Mouse (Mus musculus) stomach, postnatal 0 days (tissue): Measurements from ENCODE around the gene Cltb. TPM values are rescaled to one million over a fixed set of nuclear protein-coding genes. Genes with fewer than 3 reads are reported as not detected.

Source experiments
- ATAC-seq: fragments of 200-750 bp; cut with Nextera tagmentation; 2 replicates; pipeline ENCODE4 v1.8.0; 2017; ENCODE audit not compliant: low FRiP score, low TSS enrichment
- DNase-seq: peaks from one replicate; pipeline ENCODE4 v3.0.0-alpha.2; 2016; ENCODE audit warnings: low spot score
- H3K27ac ChIP-seq: fragments of 300-500 bp; sonication (generic); replicated peaks from 2 replicates; pipeline ENCODE4 v1.5.1; 2014; ENCODE audit warnings: mild to moderate bottlenecking, control low read depth
- H3K27me3 ChIP-seq: fragments of 300-500 bp; sonication (generic); 2 replicates; pipeline ENCODE4 v1.6.1; 2014; ENCODE audit warnings: low read length; ENCODE audit not compliant: control insufficient read depth, insufficient read depth
- H3K36me3 ChIP-seq: fragments of 300-500 bp; sonication (generic); 2 replicates; pipeline ENCODE4 v1.6.1; 2014; ENCODE audit warnings: low read length, mixed read lengths; ENCODE audit not compliant: control insufficient read depth, insufficient read depth
- H3K4me1 ChIP-seq: fragments of 300-500 bp; sonication (generic); replicated peaks from 2 replicates; pipeline ENCODE4 v1.6.1; 2014; ENCODE audit warnings: antibody characterized with exemption; ENCODE audit not compliant: control insufficient read depth, insufficient read depth
- H3K4me2 ChIP-seq: fragments of 300-500 bp; sonication (generic); replicated peaks from 2 replicates; pipeline ENCODE4 v1.6.1; 2014; ENCODE audit warnings: low read depth, mild to moderate bottlenecking, control low read depth, moderate library complexity
- H3K4me3 ChIP-seq: fragments of 300-500 bp; sonication (generic); 2 replicates; pipeline ENCODE4 v1.5.1; 2014; ENCODE audit warnings: low read depth, low read length, control low read depth
- H3K9ac ChIP-seq: fragments of 300-500 bp; sonication (generic); 2 replicates; pipeline ENCODE4 v1.6.1; 2014; ENCODE audit warnings: mild to moderate bottlenecking, low read length, control low read depth, mixed read lengths
- H3K9me3 ChIP-seq: fragments of 300-500 bp; sonication (generic); 2 replicates; pipeline ENCODE4 v1.6.1; 2016; ENCODE audit warnings: low read length; ENCODE audit not compliant: control insufficient read depth
- CTCF ChIP-seq: IDR thresholded peaks from 2 replicates; pipeline ENCODE4 v1.5.1; 2016; ENCODE audit warnings: antibody characterized with exemption, low read depth, mild to moderate bottlenecking, moderate library complexity
- EP300 ChIP-seq: optimal IDR thresholded peaks from 2 replicates; pipeline ENCODE3; 2016; ENCODE audit warnings: antibody characterized with exemption
- WGBS: fragments of 180-500 bp; shearing (Covaris S2); extraction: QIAGEN DNeasy Blood & Tissue Kit; methylation state at CpG from one replicate; pipeline ENCODE4 v1.1.7; 2014; 5-methylcytosine and 5-hydroxymethylcytosine counted together
- polyA plus RNA-seq: library from polyadenylated mRNA; unstranded; fragments of >200 nt; fragmentation: Nextera tagmentation; extraction: Ambion mirVana; gene quantifications from 2 replicates; pipeline ENCODE4 v1.2.1, GENCODE M21; 2015

Gene Cltb
- polyA plus RNA-seq, 1 experiment from 2014 or later = 160 TPM

DNA sequence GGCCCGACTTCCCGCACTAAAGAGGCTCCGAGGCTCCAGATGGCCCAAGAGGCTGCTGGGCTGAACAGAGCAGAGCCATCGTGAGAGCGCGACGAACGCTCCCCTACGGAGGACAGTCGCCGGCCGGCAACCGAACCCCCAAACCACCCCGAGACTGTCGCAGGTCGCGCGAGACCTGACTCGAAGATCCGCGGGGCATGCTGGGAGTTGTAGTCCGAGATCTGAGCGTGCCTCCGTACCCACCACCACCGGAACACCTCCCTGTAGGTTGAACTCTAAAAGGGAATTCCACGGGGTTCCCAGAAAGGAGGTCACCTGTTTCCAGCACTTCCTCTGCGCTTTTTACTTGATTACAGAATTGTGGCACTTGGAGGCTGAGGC lies 46.0 kb downstream of the Cltb start, which contains the start of gene 4833439L19Rik:
Gene 4833439L19Rik (minus strand): TSS at position 235 of the 381 bp plus-strand sequence.
- H3K36me3 ChIP-seq = peaks cover 10% of the 10 kb centered on the region
- ATAC-seq = peak; percentile 95
- peak; percentile 94 for DNase-seq
- H3K4me3 ChIP-seq = peak within 1 kb of the TSS; percentile 95
- H3K27me3 ChIP-seq = no peaks in the 10 kb centered on the region
- H3K9ac ChIP-seq = peak within 1 kb of the TSS; percentile 93
- peak within 1 kb of the TSS; percentile 36; the same call in 1 of the 2 replicates for H3K27ac ChIP-seq
- no peaks in the 10 kb centered on the region for H3K9me3 ChIP-seq
- peak within 1 kb of the TSS; percentile 75 for H3K4me2 ChIP-seq
- peak; percentile 96 for TF ChIP-seq EP300
- no peak for TF ChIP-seq CTCF
- H3K4me1 ChIP-seq = peaks cover 3% of the 10 kb centered on the region; the same call in 1 of the 2 replicates
- WGBS = under 1% methylated on average over 27 of the region's 27 CpGs

GRCm38 (mm10) chr13:54564232-54565200 lies 46.6 kb downstream of the Cltb start:
- ATAC-seq (peak; percentile 47; the same call in 1 of the 2 replicates), DNase-seq (peak; percentile 35)
- peak overlapping the region; percentile 95 for H3K4me3 ChIP-seq
- H3K27me3 ChIP-seq = no peaks in the 10 kb centered on the region
- WGBS = 9% methylated on average over 45 of the region's 45 CpGs
- peak overlapping the region; percentile 75 for H3K4me2 ChIP-seq
- no peaks in the 10 kb centered on the region for H3K9me3 ChIP-seq
- peak overlapping the region; percentile 93 for H3K9ac ChIP-seq
- peaks cover 13% of the 10 kb centered on the region for H3K36me3 ChIP-seq
- peak overlapping the region; percentile 36; the same call in 1 of the 2 replicates for H3K27ac ChIP-seq
- TF ChIP-seq EP300 (no peak), CTCF (no peak)
- H3K4me1 ChIP-seq = peaks cover 3% of the 10 kb centered on the region; the same call in 1 of the 2 replicates

DNA sequence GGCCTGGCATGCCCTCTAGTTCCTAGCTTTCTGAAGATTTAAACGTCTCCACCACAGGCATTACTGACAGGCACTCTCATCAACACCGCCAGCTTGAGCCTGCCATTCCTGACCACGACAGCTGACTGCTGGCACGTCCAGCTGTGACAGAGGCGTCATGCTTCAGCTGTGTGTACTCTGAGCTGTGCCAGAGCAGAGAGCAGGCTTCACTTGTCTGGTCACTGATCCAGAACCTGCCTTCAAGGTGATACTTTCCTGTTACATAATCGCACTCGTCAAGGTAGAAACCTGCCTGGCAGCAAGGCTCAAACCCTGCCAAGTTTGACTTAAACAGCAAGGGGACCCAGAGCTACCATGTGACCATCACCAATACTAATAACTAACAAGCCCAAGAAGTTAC lies 48.6 kb downstream of the Cltb start:
- WGBS = 68% methylated on average over 7 of the region's 7 CpGs
- peaks cover 29% of the 10 kb centered on the region for H3K36me3 ChIP-seq
- H3K27me3 ChIP-seq = no peaks in the 10 kb centered on the region
- no peaks in the 10 kb centered on the region for H3K9me3 ChIP-seq
- ATAC-seq = no peak
- TF ChIP-seq CTCF = no peak
- no peak for TF ChIP-seq EP300
- H3K4me2 ChIP-seq = no peak overlapping the region
- no peak overlapping the region; the same call in 1 of the 2 replicates for H3K27ac ChIP-seq
- peaks cover 3% of the 10 kb centered on the region; the same call in 1 of the 2 replicates for H3K4me1 ChIP-seq
- no peak overlapping the region for H3K9ac ChIP-seq
- no peak for DNase-seq
- H3K4me3 ChIP-seq = no peak overlapping the region

DNA sequence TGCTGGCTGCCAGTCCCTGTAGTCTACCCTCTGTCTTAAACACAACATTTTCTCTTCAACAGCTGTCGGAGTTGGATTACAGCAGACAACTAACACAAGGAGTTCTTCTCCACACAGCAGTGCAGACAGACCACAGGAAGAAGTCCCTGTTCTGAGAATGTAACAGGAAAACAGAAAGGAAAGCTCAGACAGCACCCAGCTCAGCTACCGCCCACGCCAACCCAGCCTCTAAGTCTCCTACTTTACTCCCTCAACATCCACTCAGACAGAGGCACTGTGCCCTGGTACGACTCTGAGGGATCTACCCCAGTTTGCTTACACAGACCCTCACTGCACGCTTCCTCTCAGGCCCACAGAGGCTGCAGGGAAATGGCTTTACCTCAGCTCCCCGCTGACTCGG lies 50.5 kb downstream of the Cltb start:
- Histone ChIP-seq H3K27me3 (no peaks in the 10 kb centered on the region), H3K4me3 (no peak overlapping the region), H3K27ac (no peak overlapping the region), H3K4me1 (peaks cover 3% of the 10 kb centered on the region; the same call in 1 of the 2 replicates), H3K36me3 (peaks cover 37% of the 10 kb centered on the region), H3K9me3 (no peaks in the 10 kb centered on the region), H3K4me2 (no peak overlapping the region), H3K9ac (no peak overlapping the region)
- DNase-seq (no peak), ATAC-seq (no peak)
- 91% methylated on average over 7 of the region's 7 CpGs for WGBS
- TF ChIP-seq EP300 (no peak), CTCF (no peak)

DNA sequence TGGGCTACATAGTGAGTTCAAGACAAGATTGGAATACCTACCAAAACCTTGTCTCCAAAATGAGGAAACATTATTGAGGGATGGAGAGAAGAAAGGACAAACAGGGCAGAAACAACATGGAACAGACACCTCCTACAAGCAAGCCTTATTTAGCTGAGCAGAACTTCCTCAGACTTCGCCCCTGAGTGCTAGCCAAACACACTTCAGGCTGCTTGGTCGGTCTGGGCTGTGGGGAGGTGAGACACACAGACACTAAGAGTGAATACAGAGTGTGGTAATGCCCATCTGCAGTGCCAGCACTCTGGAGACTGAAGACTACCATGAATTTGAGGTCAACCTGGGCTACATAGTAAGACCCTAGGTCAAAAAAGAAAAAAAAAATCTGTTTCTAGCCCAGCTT lies 51.5 kb downstream of the Cltb start:
- peaks cover 38% of the 10 kb centered on the region for H3K36me3 ChIP-seq
- H3K9ac ChIP-seq = no peak overlapping the region
- H3K9me3 ChIP-seq = no peaks in the 10 kb centered on the region
- no peak for ATAC-seq
- no peak overlapping the region for H3K4me3 ChIP-seq
- H3K4me2 ChIP-seq = no peak overlapping the region
- TF ChIP-seq EP300 = no peak
- TF ChIP-seq CTCF = no peak
- DNase-seq = no peak
- peaks cover 3% of the 10 kb centered on the region; the same call in 1 of the 2 replicates for H3K4me1 ChIP-seq
- 90% methylated on average over 2 of the region's 2 CpGs for WGBS
- no peak overlapping the region for H3K27ac ChIP-seq
- H3K27me3 ChIP-seq = no peaks in the 10 kb centered on the region
